Mouse (Mus musculus) cerebellum, postnatal 10 days (tissue): Measurements from ENCODE around the gene Pdcd6ip.
A peak's percentile ranks its signal among the peaks of the same experiment; 100 is the strongest.
"Not testable (repeated sequence)": the region's sequence is repeated elsewhere in the genome, so short reads cannot be mapped to it uniquely, and the experiment has no call there.

Experiments
- DNase-seq, 2 experiments: peaks; one replicate each; pipeline ENCODE4 v3.0.0; 2021; ENCODE audit warnings: mixed read lengths in 2 of 2

Pdcd6ip gene

DNA sequence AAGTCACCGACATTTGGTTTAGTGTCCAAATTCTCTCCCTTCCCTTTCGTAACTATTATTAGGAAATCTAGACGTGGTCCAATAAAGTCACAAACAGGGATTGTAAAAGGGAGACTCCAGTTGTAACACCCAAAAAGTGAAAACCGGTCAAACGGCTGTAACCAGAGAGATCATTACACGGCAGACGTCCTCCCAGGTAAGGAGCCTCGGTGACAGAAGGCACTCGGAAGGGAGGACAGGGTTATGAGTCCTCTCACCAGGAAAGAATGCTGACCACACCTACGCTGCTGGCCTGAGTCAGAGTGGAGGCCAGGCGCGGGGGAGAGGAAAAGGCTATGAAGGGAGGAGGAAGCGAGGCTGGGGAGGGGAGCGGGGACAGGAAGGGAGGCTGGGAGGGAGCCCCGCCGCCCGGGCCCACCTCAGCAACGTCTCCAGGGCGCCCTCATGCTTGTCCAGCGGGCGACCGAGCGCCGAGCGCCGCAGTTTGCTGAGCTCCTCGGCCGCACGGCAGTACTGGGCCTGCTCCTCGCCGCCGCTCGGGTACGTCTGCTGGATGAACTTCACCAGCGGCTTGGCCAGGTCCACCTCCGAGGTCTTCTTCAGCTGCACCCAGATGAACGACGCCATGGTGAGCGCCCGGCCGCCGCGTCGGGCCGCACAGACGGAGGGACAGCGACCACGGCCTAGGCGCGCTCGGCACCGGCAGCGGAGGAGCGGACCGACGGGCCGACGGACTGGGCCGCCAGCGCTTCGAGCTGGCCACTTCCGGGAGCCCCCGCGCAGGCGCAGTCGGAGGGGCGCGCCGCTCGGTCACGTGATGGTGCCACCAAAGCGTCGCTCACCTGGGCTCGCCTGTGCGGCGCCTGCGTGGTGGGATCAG is at the start of gene Pdcd6ip:
Gene Pdcd6ip (minus strand): TSS at position 779 of the 880 bp plus-strand sequence.
- peak; percentile 98 for DNase-seq

DNA sequence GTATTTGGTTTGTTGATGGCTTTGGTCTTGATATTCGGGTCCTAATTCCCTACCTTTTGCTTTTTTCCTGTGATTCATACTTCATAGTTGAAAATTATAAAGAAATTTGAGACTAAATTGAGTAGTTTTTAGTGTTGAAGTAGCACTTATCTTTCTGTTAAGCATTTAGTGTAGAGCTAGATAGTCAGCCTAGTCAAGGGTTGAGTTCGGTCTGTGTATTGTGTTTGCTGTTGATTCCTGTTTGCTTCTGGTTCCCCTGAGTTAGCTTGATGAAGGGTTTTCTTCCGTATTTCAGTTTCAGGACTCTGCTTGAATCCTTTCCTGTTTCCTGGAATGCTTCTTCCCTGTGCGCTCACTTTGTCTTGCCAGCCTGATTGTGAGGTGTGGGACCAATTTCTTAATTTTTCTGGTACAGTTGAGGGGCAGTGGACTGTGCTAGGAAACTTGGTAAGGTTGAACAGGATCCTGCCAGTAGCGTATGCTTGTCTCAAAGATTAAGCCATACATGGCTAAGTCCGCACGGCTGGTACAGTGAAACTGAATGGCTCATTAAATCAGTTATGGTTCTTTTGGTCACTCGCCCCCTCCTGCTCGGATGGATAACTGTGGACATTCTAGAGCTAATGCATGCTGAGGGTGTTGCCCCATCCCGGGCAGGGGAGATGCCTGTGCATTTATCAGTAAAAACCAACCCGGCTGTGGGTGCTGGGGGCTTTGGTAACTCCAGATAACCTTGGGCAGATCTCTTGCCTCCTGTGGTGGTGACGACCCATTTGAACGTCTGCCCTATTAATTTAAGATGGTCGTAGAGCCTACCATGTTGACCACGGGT is 48.0 kb upstream of the Pdcd6ip start:
- no peak for DNase-seq

DNA sequence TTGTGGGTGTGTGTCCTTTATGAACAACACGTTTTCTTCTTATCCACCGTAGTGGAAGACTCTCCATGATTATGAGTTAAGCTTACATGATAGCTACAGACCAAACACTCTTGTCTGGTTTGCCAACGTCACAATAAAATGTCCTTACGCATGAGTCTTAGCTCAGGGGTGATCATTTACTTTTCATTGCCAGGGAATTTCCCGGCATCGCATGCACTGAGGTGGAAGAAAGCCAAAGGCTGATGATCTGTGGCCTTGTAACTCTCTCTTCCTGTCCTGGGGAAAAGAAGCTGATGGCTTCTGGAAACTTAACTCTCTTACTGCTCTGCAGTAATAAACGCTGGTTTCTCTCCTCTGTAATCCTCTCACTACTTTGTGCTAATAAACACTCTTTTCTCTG is 41.3 kb upstream of the Pdcd6ip start:
- no peak for DNase-seq

DNA sequence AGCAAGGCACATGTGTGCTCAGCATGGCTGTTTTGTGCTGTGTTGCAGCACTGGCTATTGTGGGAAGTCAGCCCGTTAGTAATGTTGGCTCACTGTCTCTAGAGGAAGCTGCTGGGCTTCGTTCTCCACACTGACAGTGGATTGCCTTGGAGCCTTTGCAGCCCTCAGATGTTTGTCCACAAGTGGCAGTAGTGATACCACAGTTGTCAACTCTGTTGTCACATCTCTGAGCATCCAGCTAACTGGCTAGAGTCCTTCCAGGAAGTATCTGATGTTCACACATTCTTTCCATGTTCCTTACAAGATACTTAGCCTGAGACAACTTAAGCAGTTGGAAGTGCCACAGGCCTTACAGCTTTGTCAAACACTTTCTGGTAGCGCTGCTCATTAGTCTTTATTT is 35.2 kb upstream of the Pdcd6ip start:
- peak in 1 of 2 experiments; percentile 12 for DNase-seq

DNA sequence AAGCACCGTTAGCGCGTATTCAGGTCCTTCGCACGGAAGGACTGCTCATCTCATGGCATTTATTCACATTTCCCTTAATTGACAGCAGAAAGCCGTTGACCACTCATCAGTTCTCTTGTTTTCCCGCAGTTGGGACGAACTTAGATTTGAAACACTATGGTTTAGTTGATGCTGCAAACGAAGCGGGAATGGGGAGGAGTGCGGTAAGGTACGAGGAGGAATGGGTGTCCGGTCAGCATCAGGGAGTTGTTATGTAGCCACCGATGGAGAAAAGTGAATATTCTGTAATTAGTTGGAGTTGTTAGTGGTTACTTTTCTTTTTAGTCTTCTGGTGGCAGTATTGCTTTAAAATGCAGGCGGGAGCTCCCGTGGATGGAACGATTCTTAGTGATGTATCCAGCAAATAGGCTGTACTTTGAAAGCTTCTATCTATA is 34.3 kb upstream of the Pdcd6ip start:
- DNase-seq = peak; percentile 49 to 59

DNA sequence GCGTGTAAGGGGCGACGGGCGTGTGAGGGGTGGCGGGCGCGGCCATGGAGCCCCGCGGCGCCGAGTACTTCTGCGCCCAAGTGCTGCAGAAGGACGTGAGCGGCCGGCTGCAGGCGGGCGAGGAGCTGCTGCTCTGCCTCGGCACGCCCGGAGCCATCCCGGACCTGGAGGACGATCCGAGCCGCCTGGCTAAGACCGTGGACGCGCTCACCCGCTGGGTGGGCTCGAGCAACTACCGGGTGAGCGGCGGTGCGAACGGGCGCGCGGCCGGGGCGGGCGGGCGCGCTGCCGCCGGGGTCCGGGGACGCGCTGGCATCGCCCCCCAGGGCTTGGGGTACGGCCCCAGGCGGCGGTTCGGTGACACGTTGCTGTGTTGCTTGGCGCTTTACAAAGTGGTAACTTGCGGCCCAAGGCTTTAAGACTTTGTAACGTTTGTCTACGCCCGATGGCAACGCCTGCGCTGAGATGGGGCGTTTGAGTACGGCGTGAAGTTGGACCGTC is 33.6 kb upstream of the Pdcd6ip start:
- peak; percentile 77 to 78 for DNase-seq

DNA sequence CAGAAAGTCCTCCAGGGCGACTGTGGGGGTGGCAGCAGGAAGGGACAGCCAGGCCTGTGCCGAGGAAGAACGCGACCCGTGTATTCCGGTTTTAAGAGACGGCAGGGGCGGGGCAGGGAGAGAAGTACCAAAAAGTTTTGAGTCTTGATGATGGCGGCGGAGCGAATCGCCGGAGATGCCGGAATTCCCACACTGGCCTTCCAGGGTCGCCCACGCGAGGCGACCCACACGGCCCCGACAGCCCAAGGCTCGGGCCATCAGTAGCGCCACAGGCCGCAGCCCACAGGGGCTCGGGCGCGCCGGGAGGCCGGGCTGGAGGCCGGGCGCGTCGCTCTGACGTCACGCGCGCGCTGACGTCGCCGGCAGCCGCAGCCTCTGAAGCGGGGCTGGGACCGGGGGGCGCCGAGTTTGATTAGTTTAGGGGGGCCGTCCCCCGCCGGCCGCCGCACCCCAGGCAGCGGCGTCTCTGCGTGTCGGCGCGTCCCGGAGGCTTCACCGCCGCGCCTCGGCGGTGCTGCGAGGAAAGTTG is 33.1 kb upstream of the Pdcd6ip start, which contains the start of gene Clasp2:
Gene Clasp2 (plus strand): TSS at position 366 of the 529 bp plus-strand sequence.
- peak; percentile 79 to 84 for DNase-seq

DNA sequence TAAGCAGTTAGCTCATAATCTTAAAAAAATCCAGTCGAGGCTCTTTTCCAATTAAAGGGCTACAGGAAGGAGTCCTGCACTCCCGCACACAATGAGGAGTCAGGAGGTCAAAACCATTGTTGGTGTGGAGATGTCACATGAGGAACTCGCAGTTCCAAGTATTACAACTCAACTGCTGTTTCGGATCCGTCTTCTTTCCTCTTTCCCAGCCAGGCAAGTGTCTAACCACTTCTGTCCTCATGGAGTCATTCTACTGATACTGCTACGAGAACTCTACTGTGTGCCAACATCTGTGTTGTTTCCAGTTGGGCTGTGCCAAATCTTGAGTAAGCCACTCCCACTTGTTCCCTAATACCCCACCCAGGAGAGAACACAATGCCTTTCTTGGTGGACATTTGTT is 30.9 kb upstream of the Pdcd6ip start:
- DNase-seq = no peak

DNA sequence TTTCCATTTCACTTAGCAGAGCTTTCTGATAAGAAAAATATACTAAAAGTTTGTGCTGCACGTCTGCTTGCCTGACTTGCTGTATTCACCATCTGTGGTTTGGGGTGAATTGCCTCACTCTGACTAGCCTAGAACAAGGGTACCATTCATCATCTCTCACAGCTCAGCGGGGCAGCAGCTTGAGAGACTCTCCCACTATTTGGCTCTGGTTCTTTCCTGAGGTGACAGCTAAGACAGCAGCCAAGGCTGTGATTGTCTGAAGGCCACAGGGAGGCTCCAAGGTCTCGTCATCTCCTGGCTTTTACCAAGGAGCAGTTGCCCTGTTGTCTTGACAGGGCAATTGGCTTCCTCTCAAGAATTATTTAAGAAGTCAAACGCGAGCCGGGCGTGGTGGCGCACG is 30.0 kb upstream of the Pdcd6ip start:
- DNase-seq = peak; percentile 28 to 51

DNA sequence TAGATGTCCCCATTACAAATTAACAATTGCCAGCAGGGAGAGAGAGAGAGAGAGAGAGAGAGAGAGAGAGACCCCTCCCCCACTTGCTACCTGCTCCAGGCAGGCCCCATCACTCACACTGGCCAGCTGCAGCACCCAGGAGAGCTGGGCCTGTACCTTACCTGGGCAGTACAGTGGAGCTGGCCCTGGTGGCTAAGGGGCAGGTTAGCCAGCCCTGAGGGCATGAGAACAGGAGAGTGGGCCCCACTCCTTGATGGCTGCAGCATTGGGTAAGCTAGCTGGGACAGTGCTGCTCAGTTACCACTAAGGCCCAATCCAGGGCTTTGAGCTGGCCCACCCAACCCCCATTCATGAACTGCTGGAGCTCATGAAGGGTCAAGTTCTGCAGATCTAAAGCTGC is 27.9 kb upstream of the Pdcd6ip start:
- DNase-seq = no peak

DNA sequence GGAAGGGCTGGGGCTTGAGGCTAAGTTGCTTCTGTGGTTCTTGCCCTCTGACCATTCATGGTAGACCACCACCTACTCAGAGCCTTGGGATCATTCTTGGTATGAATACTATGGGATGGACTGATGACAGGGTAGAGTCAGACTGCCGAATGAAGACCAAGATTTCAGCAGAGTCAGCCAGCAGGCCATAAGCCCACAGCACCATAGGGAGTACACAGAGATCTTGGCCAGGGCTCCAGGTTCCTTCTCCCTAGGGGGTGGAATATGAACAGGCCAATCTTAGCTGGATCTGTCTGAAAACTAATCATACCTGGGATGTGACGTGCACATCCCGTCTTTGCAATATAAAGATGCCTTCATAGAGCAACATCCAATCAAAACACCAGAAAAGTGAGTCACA is 23.5 kb upstream of the Pdcd6ip start:
- no peak for DNase-seq

DNA sequence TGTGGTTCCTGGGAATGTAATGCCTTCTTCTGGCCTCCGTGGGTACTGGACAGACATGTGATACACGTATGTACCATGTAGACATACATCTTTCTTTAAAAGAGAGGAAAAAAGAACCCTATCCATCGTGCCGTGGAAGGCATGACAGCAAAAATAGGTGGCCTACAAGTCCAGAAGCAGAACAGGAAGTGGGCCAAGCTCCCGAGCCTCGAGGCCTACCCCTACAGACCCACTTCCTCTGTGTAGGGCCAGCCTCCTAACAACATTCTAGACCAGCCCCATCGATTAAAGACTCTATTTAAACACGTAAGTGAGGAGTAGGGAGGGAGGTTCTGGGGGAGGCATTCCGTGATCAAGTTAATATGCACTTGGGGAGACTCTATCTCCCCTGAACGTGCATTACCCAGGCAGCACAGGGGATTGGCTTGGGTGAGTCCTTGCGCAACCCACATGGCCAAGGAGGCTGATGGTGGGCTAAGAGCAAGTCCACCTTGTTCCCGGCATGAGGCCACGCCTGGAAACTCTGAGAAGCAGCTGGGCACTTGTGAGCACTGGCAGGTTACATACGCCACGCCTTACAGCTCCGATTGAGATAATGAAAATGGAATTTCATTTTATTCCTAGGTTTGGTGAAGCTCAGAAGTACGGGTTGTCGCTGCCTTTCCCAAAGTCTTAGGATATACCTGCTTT is 19.1 kb upstream of the Pdcd6ip start:
- no peak for DNase-seq

DNA sequence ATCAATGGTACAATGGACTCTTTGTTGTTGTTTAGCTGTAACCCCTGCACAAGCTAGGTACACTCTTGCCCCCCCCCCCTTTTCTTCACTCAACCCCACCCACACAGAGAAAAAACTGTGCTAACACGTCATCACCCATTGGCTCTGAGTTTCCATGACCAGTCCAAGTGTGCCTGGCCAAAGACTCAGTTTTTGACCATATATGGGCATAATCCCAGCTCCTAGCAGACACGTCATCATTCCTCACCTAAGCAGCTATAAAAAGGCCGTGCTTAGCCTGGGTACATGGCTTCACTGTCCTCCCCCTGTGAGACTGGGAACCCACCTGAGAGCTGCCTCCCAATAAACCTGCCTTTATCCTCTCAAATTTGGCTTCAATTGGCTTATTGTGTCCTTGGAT is 18.1 kb upstream of the Pdcd6ip start:
- no peak for DNase-seq

DNA sequence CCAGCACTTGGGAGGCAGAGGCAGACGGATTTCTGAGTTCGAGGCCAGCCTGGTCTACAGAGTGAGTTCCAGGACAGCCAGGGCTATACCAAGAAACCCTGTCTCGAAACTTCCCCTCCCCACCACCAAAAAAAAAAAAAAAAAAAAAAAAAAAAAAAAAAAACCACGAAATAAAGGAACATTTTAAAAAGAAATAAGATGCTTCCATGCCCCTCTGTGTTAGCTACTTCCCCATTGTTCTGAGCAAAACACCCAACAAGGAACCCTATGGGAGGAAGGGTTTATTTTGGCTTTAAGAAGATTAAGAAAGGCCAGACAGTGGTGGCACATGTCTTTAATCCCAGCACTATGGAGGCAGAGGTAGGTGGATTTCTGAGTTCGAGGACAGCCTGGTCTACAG is 17.6 kb upstream of the Pdcd6ip start:
- DNase-seq = not testable (repeated sequence)

DNA sequence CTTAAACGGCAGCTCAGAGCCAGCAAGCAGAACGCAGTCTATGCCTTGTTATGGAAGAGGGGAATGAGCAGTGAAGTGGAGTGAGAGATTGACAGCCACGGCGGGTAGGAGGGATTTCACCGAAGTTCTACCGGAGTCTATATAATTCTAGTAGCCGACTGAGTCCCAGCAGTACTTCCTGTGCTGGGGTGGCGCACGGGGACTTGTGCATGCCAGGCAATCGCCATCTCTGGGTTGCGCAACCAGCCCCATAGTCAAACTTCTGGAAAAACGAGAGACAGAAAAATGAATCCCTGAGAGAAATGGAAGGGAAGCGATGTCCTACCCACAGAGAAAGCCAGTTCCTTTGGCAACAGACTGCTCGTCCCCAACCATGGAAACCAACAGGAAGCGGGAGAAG is 16.6 kb upstream of the Pdcd6ip start:
- DNase-seq = no peak

DNA sequence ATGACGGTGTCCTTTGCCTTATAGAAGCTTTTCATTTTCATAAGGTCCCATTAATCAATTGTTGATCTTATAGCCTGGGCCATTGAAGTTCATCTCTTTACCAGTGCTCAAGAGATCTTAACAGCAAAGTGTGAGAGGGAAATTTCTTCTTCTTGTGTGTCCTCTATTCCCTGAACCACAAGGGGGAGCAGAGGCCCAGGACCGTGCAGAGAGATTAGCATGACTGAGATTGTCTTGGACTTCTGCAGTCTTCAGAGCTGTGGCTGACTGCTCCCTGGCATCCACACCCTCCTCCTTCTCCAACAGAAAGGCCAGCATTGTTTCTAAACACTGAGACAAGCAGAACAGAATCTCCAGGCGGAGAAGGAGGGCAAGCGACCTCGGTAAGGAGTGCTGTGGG is 11.0 kb upstream of the Pdcd6ip start:
- peak; percentile 56 to 61 for DNase-seq

DNA sequence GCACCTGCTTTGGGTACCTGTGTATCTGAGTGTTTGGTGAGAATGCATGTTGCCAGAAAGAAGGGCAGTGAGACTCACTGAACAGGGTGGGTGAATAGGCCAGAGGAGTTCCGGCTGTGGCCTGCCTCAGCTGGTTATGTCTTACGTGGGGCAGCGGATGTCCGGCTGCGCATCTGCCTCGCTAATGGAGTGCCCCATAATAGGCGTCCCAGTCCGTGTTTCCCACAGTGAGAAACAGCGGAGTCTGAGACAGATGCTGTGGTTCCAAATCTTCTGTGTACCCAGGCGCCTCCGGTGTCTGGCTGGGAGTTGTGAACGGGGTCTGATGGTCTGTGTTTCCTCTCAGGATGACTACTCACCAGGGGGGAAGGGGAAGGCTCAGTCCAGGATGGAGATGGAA is 2.8 kb upstream of the Pdcd6ip start:
- DNase-seq = no peak

DNA sequence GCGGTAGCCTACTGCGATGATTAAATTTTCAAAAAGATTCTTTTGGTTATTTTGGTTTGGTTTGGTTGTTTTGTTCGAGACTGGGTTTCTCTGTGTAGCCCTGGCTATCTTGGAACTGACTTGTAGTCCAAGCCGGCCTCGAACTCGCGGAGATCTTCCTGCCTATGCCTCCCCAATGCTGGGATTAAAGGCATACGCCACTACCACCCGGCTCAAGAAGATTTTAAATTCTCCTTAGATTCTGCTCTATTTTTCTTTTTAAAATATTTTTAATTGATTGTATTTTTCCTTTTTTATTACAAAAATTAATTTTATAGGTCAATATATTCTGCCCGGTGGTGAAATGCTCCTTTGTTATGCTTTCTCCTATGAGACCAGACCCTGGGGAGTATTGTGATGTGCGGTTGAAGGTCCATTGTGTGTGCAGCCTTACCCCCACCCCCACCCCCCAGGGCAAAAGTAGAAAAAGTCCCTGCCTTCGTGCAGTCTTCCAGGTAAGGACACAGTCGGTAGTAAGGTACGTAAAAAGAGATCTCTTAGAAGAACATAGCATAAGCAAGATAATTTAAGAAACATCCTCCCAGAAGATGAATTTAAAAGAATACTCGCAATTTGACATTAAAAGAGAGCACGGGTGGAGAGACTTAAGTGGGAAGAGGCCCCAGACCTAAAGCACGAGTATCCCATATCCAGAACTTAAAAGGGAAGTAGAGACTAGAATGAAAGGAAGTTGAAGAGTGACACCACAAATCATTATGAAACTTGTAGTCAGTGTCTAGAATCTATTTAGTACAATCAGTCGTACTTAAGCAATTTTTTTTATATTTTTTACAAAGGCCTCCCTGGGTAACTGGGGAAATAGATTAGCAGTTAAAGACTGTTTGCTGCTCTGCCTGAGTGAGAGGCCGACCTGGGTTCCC is 562 bp upstream of the Pdcd6ip start:
- no peak for DNase-seq

DNA sequence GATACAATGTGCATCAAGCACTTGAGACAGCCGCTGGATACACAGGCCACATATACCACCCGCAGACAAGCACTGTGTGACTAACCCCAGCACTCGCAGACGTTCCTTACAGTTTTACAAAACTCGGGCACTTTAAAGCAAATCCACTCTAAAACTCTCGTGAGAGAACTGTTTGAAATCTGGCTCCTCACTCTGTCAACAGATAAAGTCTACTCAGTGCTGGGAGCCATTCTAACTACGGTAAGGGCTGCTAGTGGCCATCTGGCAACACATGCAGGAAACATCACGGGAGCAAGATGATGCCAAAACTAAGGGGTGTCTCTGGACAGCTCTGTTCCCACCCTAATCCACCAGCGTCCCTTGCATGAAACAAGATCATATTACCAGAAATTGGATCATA is 1.2 kb downstream of the Pdcd6ip start:
- peak; percentile 34 to 49 for DNase-seq

DNA sequence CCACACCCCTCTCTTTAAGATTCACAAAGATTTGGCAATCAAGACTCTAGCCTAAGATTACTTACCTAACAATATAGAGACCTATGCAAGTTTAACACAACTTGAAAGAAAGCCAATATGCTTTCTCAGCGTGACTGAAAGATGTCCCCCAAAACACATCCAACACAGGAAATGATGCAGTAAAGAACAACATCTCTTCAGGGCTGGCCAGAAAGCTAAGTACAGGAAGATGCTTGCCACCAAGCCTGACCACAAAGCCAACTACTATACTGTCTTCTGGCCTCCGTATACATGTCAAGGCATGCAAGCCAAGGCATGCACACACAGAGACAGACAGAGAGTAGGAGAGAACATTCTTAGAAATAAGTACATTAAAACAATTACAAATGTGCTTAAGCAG is 2.0 kb downstream of the Pdcd6ip start:
- no peak for DNase-seq

DNA sequence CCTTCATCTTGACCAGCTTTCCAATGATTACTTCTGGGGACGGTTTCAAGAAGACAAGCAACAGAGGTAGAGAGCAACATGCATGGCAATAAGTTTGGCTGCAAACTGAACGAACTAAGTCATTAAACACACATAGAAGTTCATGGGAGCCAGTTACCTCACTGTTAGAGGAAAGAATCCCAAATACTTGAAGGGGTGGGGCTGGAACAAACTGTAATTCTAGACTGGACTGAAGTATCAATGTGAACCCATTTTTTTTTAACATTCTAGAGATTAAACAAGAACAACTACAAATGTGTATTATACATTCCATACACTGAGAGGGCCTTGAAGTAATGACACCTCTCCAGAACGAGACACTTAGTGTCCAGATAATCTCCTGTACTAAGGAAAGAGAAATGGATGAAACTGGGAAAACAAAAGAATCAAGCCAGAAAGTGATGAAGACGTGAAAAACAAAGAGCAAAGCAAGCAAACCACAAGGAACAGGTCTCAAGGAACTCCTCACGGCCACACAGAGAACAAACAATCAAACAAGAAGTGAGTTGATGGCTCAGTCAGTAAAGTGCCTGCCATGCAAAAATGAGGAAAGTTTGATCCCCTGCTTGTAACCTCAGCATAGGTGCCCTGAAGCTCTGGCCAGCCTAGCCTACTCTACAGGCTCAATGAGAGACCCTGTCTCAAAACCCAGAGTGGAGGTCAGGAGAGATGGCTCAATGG is 6.5 kb downstream of the Pdcd6ip start:
- DNase-seq = no peak
